Mouse (Mus musculus) NIH3T3 (cell line): ENCODE measurements around the gene Wipi2.

Source experiments
- DNase-seq: peaks from one replicate; pipeline ENCODE4 v3.0.0-alpha.2; 2012; ENCODE audit warnings: low read depth

The Wipi2 gene

DNA sequence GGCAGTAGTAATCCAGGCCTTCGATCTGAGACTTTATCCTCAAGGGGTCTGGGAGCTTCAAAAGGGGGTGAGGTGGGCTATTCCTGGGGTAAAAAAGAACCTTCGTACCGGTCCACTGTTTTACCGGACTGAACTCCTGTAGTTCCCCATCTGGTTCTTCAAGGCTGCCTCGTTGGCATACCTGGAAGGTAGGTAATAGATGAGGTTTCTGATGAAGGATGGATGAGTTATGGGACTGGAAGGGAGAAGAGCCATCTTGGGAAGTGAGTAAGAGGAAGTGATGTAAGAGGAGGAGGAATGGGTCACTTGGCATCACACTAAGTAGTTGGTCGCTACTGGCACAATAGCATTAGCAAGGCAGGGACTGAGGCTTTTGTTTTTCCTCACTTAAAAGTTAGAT lies 2.7 kb downstream of the Wipi2 start:
- peak; percentile 65 for DNase-seq

DNA sequence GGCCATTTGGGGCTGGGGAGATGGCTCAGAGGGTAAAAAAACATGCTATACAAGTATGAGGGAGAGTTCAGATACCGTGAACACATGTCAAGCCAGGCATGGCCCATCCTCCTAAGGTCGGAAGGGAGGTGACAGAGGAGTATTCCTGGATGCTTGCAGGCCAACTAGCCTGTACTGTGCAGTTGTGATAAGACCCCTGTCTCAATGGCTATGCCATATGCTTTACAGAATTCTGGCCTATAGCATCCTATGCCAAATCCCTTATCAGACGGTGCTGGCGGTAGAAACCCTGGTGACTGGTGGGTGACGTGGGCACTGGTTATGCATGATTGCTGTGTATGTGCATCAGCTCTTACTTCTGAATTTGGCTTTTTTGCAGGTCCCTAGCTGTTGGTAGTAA lies 10.3 kb downstream of the Wipi2 start:
- no peak for DNase-seq

DNA sequence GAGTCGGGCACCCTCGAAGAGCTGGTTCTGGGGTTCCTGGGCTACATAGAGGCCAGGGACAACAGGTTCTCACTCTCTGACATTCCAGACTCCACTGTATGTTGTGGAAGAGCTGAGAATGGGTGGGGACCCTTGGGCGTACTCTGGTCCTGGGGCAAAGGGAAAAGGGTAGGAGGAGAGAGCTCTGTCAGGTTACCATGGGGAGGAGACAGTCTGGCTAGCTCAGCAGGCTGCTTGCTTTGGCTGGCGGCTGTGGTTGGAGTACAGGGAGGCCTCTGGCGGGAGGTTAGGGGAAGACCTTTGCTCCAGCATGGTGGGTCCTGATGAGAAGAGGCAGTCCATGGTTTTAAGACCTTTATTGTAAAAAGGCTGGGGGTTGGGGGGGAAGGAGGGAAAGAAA lies 12.6 kb downstream of the Wipi2 start:
- DNase-seq, result no peak

DNA sequence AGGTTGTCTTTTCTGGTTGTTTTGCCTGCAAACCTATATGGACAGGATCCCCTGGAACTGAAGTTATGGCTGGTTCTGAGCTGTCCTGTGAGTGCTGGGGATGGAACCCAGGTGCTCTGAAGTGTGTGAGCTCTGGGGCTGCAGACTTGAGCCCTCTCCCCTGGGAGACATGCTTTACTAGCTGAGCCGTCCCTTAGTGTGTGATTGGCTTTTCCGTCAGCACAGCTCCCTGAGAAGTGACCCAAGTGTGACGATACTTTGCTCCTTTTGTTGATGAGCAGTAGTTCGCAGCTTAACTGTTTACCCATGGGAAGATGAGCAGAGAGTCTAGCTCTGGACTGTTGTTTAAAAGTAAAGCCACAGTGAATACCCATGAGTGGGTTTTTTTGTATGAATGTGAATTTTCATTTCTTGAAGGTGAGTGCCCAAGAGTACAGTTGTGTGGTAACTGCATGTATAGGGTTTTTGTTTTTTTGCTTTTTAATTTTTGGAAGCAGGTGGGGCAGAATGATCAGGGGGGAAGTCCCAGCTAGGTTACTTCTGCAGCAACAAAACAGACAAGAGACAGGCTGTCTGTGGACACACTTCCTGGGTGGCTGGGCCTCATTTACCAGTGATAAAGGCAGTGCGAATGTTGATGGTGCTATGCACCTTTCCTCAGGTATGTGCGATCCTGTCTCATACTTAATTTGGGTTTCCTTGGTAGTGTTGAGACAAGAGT lies 14.0 kb downstream of the Wipi2 start:
- DNase-seq, result no peak

DNA sequence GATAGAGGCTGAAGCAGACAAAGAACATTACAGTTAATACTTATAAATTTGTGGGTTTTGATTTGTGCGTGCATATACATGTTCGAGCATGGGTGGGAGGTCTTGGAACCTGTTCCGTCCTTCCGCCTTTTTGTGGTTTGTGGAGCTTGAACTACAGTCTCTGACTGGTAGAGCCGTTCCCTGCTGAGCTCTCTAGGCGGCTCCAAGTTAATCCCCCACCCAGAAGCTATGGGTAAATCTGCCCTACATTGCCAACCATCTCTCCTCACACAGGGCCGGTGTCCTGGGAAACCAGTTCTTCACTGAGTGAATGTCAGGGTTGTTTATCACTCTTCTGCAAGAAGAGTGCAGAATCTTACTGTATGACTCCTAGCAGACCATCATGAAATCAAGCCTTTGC lies 20.7 kb downstream of the Wipi2 start:
- no peak for DNase-seq

DNA sequence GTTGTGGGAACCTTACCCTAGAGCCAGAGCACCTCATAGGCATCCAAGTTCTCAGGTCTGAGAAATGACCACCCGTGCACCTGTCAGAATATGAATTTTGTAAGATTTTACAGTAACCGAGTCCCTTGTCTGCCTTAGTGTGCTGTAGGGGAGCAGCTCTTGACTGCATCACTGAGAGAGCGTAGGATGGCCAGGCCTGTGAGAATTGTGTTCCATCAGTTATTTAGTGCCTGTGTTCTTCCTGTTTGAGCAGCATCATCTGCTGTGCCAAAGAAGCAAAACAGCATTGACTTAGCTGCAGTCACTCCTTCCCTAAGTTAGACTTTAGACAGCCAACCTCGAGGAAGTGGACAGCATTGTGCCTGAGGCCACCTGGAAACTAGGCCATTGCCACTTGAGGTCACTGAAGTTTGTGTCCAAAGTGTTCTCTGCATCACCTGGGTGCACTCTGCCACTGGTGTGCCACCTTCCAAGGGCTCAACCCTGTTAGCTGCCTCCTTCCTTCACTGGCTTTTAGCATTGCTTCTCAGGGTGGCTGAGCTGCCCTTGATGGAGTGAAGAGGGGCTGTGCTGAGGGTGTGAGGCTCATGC lies 22.1 kb downstream of the Wipi2 start:
- DNase-seq, result no peak

DNA sequence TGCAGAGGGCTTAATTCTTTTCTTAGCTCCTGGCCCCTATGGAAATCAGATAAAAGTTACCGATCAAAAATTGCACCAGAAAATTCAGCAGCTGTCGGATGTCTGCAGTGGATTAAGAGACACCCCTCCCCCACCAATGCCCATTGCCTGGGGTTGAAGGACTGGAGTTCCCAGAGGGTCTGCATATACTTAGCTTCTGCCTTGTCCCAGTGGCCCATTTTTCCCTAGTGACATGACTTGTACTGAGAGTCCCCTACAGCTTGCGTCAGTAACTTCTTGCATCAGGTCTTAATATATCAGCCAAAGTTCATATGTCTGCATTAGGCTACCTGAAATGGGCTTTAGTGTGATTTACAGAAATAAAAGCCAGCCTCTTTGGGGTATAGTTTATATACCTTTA lies 22.9 kb downstream of the Wipi2 start:
- no peak for DNase-seq

DNA sequence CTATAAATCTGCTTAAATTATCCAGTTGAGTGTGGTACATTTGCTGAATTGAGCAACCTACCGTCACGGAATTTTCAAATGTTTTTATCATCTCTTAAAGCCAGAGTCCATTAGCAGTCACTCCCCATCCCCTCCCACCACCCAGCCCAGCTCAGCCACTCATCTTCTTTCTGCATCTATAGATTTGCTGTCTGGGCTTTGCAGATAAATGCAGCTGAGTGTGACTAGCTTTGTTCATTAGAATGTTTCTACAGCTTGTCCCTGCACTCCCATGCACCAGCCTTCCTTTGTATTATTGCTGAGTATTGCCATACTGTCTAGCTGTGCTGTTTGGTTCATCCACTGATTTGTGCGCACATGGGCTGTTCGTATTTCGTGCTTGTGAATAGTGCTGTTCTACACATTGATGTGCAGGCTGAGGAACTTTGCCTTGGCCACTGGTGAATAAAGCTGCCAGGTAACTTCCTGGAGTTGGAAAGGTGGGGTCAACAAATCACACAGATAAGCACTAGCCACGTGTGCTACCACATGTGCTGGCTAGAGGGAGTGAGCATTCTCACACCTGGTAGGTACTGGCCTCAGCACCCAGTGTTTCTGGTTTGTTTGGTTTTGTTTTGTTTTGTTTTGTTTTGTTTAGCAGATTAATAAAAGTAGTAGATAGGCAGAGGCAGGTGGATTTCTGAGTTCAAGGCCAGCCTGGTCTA lies 23.4 kb downstream of the Wipi2 start:
- DNase-seq, result no peak

DNA sequence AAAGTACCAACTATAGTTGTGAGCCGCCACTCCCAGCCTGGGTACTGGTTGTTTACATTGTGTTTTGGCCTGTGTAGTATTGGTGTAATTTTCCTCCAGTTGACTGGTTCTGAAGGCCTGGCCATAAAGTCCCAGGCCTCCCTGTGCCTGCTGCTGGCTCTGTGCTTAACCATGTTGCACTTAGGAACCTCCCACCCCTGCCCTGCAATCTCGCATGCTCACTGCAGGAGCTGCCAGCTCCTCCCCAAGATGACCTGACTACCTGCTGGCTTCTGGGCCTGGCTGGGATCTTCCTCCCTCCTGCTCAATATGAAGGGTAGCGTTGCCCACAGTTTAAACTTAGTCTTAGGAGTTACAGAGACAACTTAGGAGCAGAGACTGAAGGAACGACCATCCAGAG lies 24.8 kb downstream of the Wipi2 start:
- DNase-seq, result no peak

DNA sequence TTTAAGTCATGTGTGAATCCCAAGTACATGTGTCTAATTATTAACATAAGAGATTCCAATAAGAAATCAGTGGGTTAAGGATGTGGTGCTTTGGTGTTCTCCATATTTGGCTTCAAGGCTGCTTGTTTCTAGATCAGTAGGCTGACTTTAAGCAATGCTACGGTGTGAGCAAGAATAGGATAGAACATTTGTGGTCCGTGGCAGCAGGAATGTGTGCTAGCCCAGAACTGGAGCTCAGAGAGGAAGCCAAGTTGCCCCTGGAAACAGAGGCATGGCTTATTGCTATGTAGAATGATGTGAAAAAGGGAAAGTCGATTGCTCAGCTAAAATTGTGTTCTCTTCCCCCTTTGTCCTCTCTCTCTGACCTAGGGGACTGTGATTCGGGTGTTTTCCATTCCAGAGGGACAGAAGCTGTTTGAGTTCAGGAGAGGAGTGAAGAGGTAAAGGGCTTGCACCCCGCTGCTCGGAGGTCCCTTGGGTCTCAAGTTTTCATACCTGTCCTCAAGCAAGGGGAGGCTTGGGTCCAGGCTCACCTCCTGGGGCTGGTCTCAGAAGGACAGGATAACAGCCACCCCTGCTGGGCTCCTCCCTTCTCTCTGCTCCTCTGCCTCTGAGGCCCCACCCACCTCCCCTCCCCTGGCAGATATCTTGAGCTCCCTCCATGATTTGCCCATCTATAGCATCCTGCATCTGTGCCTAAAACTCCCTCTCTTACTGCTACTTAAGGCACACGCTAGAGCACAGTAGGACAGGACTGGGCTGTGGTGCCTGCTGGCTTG lies 33.3 kb downstream of the Wipi2 start:
- DNase-seq, result no peak

DNA sequence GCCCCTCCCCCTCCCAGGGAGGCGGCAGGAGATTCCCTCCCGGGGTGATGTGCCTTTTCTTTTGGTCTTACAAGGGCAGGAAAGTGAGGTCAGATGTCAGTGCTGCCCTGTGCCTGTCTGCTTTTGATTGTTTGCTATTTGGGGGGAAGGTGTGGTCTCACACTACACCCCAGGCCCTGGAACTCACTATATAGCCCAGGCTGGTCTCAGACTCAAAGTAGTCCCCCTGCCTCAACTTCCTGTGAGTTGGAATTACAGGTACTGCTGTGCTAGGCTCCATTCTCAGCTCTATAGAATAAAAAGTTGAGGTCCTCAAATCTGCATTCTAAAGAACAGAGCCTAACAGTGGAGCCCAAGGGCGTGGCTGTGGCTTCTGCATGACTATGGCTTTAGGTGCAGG lies 40.4 kb downstream of the Wipi2 start:
- DNase-seq, result no peak

DNA sequence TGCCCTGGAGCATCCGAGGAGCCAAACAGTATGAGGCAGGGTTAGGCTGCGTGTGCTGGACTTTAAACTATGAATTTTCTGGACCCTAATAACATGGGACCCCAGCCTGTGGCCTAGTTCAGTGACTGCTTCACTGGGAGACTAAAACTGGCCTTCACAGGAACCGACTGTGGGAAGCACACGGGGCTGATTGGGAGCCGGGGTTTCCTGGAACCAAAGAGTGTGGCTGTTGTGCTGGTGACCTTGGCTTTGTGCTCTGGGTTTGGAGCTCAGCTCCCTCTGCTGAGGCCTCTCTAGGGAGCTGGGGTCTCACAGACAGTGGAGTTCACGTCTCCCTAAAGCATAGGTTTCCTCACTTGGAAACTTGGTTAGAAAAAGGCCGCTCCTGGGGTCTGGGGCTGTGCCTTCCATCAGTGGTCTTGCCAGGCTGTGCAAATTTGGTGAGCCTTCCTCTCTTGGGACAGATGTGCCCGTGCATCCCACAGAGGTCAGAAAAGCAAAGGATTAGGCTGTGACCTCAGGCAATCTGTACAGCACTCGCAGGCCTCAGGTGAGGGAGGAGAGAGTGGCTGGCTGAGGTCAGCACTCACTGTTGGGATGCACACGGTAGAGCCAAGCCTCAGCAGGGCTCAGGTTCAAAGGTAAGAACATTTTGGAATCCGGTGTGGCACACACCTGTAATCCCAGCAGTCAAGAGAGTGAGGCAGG lies 41.2 kb downstream of the Wipi2 start:
- no peak for DNase-seq

DNA sequence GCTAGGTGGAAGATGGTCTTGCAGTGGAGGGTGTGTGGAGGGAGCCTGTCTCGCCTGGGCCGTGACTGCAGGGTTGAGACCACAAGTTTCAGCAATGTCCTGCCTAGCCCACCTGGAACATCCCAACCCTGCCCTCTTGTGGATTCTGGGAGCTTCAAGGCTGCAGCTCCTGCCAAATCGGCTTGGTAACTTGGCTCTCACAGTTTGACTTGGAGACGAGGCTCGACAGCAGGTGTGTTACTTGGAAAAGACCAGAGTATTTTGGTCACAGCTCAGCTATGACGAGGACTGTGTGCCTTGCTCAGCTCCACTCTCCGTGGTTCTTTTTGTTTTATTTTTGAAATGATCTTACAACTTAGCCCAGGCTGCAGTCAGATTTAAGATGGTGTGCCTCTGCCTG lies 42.2 kb downstream of the Wipi2 start:
- no peak for DNase-seq

DNA sequence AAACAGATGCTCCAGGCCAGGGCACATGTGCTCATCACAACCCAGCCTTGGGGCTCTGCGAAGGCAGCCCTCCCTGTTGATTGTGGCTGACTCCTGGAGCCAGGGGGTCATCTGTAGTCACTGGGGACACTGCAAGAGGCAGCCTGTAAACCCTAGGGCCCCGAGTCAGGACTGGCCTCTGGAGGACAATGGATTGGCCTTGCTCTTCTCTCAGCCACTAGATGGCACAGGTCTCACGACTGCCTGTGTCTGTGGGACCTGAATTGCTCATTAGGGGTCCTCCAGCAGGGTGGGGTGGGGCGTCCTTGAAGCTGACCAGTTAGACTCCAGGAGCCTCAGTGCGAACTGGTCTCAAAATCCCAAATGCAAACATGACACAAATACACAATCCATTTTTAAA lies 45.6 kb downstream of the Wipi2 start:
- peak; percentile 32 for DNase-seq

DNA sequence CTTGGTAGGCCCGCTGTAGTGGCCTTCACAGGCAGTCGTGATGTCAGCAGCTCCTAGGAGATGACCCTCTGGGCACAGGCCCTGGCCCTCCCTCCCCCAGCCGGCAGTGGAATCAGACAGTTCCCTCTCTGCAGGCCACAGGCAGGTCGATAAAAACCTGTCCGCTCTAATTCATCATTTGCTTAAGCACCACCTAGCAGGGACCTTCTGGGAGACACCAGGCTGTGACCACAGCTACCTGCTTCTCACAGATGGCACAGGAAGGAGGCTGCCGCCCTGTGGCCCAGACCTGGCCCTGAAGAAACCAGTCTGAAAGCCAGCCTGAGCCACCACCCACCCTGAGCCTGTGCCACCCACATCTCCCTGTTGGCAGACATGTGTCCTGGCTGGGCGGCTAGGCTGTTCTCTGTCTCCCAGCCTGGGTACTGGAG lies 50.7 kb downstream of the Wipi2 start:
- DNase-seq, result no peak

DNA sequence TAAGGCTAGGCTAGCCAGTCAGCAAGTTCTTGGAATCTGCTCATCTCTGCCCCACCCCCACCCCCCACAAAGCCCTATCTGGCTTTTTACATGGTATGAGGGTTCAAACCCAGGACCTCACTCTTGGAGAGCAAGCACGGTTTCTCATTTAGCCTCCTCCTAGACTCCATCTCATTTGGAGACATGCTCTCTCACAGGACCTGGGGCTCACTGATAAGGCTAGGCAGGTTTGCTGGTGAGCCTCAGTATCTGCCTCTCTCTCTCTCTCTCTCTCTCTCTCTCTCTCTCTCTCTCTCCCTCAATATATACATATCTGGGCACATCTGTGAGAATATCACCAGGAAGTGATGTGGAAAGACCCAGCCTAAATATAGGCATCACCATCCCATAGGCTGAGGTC lies 51.6 kb downstream of the Wipi2 start:
- no peak for DNase-seq

DNA sequence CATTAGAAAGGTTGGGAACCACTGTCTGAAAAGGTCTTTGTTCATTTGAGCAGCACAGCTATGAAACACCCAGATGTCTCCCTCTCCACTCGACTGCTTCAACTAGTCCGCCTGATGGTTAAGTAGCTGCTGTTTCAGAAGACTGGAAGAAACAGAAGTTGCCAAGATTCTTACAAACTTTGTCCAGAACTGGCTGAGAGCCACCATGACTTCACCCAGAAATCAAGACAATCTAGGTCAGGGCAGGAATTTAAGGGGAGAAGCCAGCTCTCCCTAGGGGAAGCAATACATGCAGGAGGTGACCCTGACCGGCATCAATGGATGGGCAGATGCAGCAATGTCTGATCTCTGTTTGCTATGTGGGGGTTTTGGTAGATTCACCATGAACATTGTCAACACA lies 54.4 kb downstream of the Wipi2 start:
- DNase-seq, result peak; percentile 32

DNA sequence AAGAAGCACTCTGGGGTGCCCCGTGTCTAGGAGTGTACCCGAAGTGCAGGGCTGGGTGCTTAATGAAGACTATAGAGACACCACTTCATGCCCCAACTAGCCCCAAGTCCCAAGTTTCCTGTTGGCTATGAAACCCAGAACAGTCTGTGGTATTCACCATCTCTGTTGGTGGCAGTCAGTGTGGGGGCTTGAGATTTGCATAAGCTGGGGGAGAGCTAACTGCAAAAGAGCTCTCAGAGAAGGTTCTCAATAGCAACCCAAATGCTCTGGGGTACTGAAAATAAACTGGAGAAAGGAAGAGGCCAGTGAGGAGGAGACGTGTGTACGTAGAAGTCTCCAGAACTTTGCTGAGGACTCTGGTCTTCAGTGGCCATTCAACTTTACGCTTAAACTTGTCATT lies 55.0 kb downstream of the Wipi2 start:
- no peak for DNase-seq

DNA sequence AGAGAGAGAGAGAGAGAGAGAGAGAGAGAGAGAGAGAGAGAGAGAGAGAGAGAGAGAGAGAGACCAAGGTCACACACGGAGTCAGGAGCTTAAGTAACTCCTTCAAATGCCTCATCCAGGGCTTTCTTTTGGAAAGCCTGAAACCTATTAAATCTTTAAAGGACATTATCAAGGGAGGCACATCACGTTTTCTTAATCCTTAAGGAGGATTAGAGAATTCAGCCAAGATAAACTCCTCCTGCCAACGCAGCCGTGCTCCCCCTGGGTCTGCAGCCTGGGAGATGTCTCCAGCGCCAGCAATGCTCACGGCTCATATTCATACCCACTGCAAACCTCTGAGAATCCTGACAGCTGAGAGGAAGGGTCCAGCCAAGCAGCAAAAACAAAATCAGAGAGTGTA lies 61.4 kb downstream of the Wipi2 start:
- no peak for DNase-seq

DNA sequence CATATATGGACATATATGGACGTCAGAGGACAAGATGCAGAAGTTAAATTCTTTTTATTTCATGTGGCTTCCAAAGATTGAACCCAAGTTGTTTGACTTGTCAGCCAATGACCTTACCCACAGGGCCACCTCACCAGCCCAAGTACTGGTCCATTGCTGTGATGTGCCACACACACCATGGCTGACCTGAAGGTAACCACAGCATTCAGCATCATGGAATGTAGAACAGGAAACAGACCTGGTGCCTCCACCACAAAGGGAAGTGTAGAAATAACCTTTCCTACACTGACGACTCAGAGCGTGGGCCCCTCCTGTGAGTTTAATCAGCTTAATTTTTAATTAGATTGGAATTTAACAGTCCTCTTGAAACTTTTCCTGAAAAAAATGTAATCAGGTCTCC lies 62.8 kb downstream of the Wipi2 start:
- no peak for DNase-seq

DNA sequence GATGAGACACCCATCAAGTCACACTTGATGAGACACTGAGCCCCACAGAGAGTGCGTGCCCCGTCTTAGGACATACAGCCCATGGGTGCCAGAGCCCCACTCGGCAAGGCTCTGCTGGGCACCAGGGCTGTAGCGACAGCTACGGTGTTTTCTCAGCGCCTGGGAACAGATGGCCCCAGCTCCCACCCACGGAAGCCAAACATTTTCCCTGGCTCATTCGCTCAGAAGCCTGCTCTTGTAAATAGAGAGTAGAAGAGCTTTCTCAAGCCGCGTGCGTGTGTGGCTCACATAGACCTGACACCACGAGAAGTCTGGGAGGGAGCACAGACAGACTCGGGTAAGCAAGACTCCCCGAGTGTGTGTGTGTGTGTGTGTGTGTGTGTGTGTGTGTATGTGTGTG lies 64.8 kb downstream of the Wipi2 start, which contains the start of gene Slc29a4:
TSS of gene Slc29a4 (plus strand) at position 265 of the 400 bp plus-strand sequence.
- DNase-seq, result no peak
